Mouse (Mus musculus): ENCODE measurements around the gene Cisd1. TPM values are rescaled to one million over a fixed set of nuclear protein-coding genes. Genes with fewer than 3 reads are reported as not detected.

The Cisd1 gene
- total RNA-seq, 2 experiments from 2014 or later: 226 to 261 TPM

- no peak for TF ChIP-seq CTCF (IDR thresholded peaks at IDR 0.05)
- intact Hi-C loops (cut with DNase I): no loop called here
- no peak for DNase-seq
- Histone ChIP-seq H3K4me3 (no peak overlapping the region), H3K27ac (no peak overlapping the region)
These were observed 36.6 kb downstream of the Cisd1 start for GRCm38 (mm10) chr10:71308199-71308598.

GRCm38 (mm10) chr10:71306759-71307158, 38.0 kb downstream of the Cisd1 start:
- intact Hi-C loops (cut with DNase I): no loop called here
- H3K4me3 ChIP-seq: no peak overlapping the region
- TF ChIP-seq CTCF (IDR thresholded peaks at IDR 0.05): no peak

GRCm38 (mm10) chr10:71306190-71306589, 38.6 kb downstream of the Cisd1 start:
- intact Hi-C loops (cut with DNase I): no loop called here
- Histone ChIP-seq H3K4me3 (no peak overlapping the region), H3K27ac (no peak overlapping the region)
- TF ChIP-seq CTCF (IDR thresholded peaks at IDR 0.05): peak; percentile 68
- DNase-seq: no peak

More at GRCm38 (mm10) chr10:71306759-71307158, 38.0 kb downstream of the Cisd1 start:
- no peak overlapping the region for H3K27ac ChIP-seq
- no peak for DNase-seq

GRCm38 (mm10) chr10:71302490-71302889, 42.3 kb downstream of the Cisd1 start:
- H3K4me3 ChIP-seq: peak overlapping the region; percentile 51

GRCm38 (mm10) chr10:71300161-71300560, 44.6 kb downstream of the Cisd1 start:
- Histone ChIP-seq H3K4me3 (no peak overlapping the region), H3K27ac (no peak overlapping the region)
- intact Hi-C loops (cut with DNase I): no loop called here
- DNase-seq: no peak
- TF ChIP-seq CTCF (IDR thresholded peaks at IDR 0.05): no peak

More at GRCm38 (mm10) chr10:71302490-71302889, 42.3 kb downstream of the Cisd1 start:
- TF ChIP-seq CTCF (IDR thresholded peaks at IDR 0.05): peak; percentile 60
- H3K27ac ChIP-seq: peak overlapping the region; percentile 85
- intact Hi-C loops (cut with DNase I): no loop called here
- DNase-seq: peak; percentile 37

GRCm38 (mm10) chr10:71293245-71293644, 51.5 kb downstream of the Cisd1 start:
- DNase-seq: no peak
- H3K4me3 ChIP-seq: no peak overlapping the region
- TF ChIP-seq CTCF (IDR thresholded peaks at IDR 0.05): peak; percentile 24; the same call in 1 of the 2 replicates
- peak overlapping the region; percentile 38; the same call in 1 of the 2 replicates for H3K27ac ChIP-seq
- intact Hi-C loops (cut with DNase I): no loop called here

GRCm38 (mm10) chr10:71292254-71292653, 52.5 kb downstream of the Cisd1 start:
- TF ChIP-seq CTCF (IDR thresholded peaks at IDR 0.05): no peak
- Histone ChIP-seq H3K27ac (peak overlapping the region; percentile 80), H3K4me3 (peak overlapping the region; percentile 42)
- peak; percentile 72 for DNase-seq
- intact Hi-C loops (cut with DNase I): no loop called here

GRCm38 (mm10) chr10:71291801-71292200, 53.0 kb downstream of the Cisd1 start:
- TF ChIP-seq CTCF (IDR thresholded peaks at IDR 0.05): no peak
- intact Hi-C loops (cut with DNase I): no loop called here
- Histone ChIP-seq H3K27ac (peak overlapping the region; percentile 80), H3K4me3 (peak overlapping the region; percentile 42)
- no peak for DNase-seq

- no peak for TF ChIP-seq CTCF (IDR thresholded peaks at IDR 0.05)
- DNase-seq: no peak
- Histone ChIP-seq H3K27ac (no peak overlapping the region), H3K4me3 (no peak overlapping the region)
- intact Hi-C loops (cut with DNase I): no loop called here
These were observed 53.5 kb downstream of the Cisd1 start for GRCm38 (mm10) chr10:71291179-71291661.

- peak; percentile 30; the same call in 1 of the 2 replicates for TF ChIP-seq CTCF (IDR thresholded peaks at IDR 0.05)
- intact Hi-C loops (cut with DNase I): loop anchor here (5.0 kb wide), 1 partner anchor 48 kb away; the partner anchor contains the start of gene Tfam
- peak within 1 kb of the TSS; percentile 97 for H3K27ac ChIP-seq
- peak within 1 kb of the TSS; percentile 80 for H3K4me3 ChIP-seq
- DNase-seq: peak; percentile 96
These were observed 59.6 kb downstream of the Cisd1 start, which contains the start of gene Ube2d1 for GRCm38 (mm10) chr10:71285126-71285580. TSS of gene Ube2d1 (minus strand) at chr10:71285262.

GRCm38 (mm10) chr10:71284511-71285125, 60.1 kb downstream of the Cisd1 start:
- intact Hi-C loops (cut with DNase I): loop anchor here (5.0 kb wide), 1 partner anchor 47 kb away; the partner anchor contains the start of gene Tfam
- TF ChIP-seq CTCF (IDR thresholded peaks at IDR 0.05): no peak
- H3K4me3 ChIP-seq: peak overlapping the region; percentile 80
- peak; percentile 84 for DNase-seq
- H3K27ac ChIP-seq: peak overlapping the region; percentile 97

GRCm38 (mm10) chr10:71284131-71284510, 60.6 kb downstream of the Cisd1 start:
- intact Hi-C loops (cut with DNase I): no loop called here
- H3K27ac ChIP-seq: peak overlapping the region; percentile 97
- no peak for TF ChIP-seq CTCF (IDR thresholded peaks at IDR 0.05)

More at GRCm38 (mm10) chr10:71284131-71284510, 60.6 kb downstream of the Cisd1 start:
- H3K4me3 ChIP-seq: peak overlapping the region; percentile 80
- no peak for DNase-seq

Other genes starting within 250 kb of the Cisd1 start
- 1 to 10 TPM; 7.9 to 9.7 TPM for gene Bicc1, start 185.3 kb downstream of the Cisd1 start, total RNA-seq (2021)
- 10 to 100 TPM; 44.5 to 55.6 TPM for gene Tfam, start 106.7 kb downstream of the Cisd1 start, total RNA-seq (2021)
- 100 to 1,000 TPM; 162 to 211 TPM for gene Ube2d1, start 59.7 kb downstream of the Cisd1 start, total RNA-seq (2021)
- 10 to 100 TPM; 18.1 to 20.6 TPM for gene Ipmk, start 2.8 kb upstream of the Cisd1 start, total RNA-seq (2021)